ENCODE assay signal across 8 mouse cellular contexts in genomic region chr11:96788871-96789795, GRCm38 (mm10). TPM values are rescaled to one million over a fixed set of nuclear protein-coding genes. Genes with fewer than 3 reads are reported as not detected.
DNase-seq lines count a peak whose midpoint lies in the region; ATAC-seq and TF ChIP-seq lines count a peak whose summit lies in the region.

Cbx1 (plus strand) TSS chr11:96789127.

- H3ac ChIP-seq in myocyte (ENCODE audit: control insufficient read depth, insufficient read length) = peak within 1 kb of the TSS; percentile 61

- H3K36me3 ChIP-seq in heart, embryonic 11.5 days (ENCODE audit: control insufficient read depth, insufficient read depth, low read length) = no peaks in the 10 kb centered on the region
- H3K36me3 ChIP-seq in kidney, embryonic 16.5 days (ENCODE audit: insufficient read depth, low read length) = 0 out of 2 replicates have a peak, but pooled peaks cover 3% of the 10 kb centered on the region
- H3K36me3 ChIP-seq in liver, adult 2 months (ENCODE audit: control insufficient read depth, insufficient read depth, low read length) = no peaks in the 10 kb centered on the region
- no peaks in the 10 kb centered on the region for H3K36me3 ChIP-seq in myocyte (ENCODE audit: control insufficient read depth, insufficient read depth)
- H3K36me3 ChIP-seq in splenic B cell, adult 2 months (ENCODE audit: control insufficient read depth, insufficient read depth, low read length, poor library complexity, severe bottlenecking) = no peaks in the 10 kb centered on the region

- peak within 1 kb of the TSS; percentile 86 for H3K4me2 ChIP-seq in heart, embryonic 11.5 days
- H3K4me2 ChIP-seq in kidney, embryonic 16.5 days (replicated peaks; ENCODE audit: low read depth, low read length) = peak within 1 kb of the TSS; percentile 81
- H3K4me2 ChIP-seq in myocyte (ENCODE audit: low read depth) = peak within 1 kb of the TSS; percentile 80

- TF ChIP-seq POLR2A in liver, adult 2 months (IDR thresholded peaks at IDR 0.05; ENCODE audit: extremely low read depth, insufficient read depth, low read length) = peak; percentile 65; the same call in 1 of the 2 replicates
- TF ChIP-seq POLR2A in myocyte (IDR thresholded peaks at IDR 0.05; ENCODE audit: insufficient read length, low read depth) = peak; percentile 78

- no peak for TF ChIP-seq CTCF in liver, adult 2 months (IDR thresholded peaks at IDR 0.05; ENCODE audit: low read depth, low read length)

- H3K9ac ChIP-seq in heart, embryonic 11.5 days (ENCODE audit: low read depth, low read length) = peak within 1 kb of the TSS; percentile 97
- peak within 1 kb of the TSS; percentile 83 for H3K9ac ChIP-seq in kidney, embryonic 16.5 days (replicated peaks; ENCODE audit: low read length)
- H3K9ac ChIP-seq in liver, adult 2 months (ENCODE audit: low read depth, low read length) = peak within 1 kb of the TSS; percentile 98

- under 1% methylated on average over 91 of the region's 93 CpGs for WGBS in heart, embryonic 11.5 days (ENCODE audit: insufficient replicate concordance)
- 1% methylated on average over 89 of the region's 93 CpGs for WGBS in kidney, embryonic 16.5 days
- WGBS in liver, adult 2 months = under 1% methylated on average over 91 of the region's 93 CpGs

- peak; percentile 91 to 92 for DNase-seq in B cell, adult 2 months
- peak; percentile 94 for DNase-seq in brain, adult 2 months (ENCODE audit: low read depth, low spot score)
- peak; percentile 79 for DNase-seq in liver, adult 2 months (ENCODE audit: extremely low read depth, low read depth, low spot score)
- peak; percentile 92 for DNase-seq in splenic B cell, adult 2 months (ENCODE audit: low read depth, low spot score)

- H3K4me3 ChIP-seq in heart, embryonic 11.5 days (ENCODE audit: low read depth, low read length) = peak within 1 kb of the TSS; percentile 89
- peak within 1 kb of the TSS; percentile 76 for H3K4me3 ChIP-seq in kidney, embryonic 16.5 days (ENCODE audit: low read length)
- H3K4me3 ChIP-seq in liver, adult 2 months (ENCODE audit: insufficient read depth, low read depth, low read length) = peak within 1 kb of the TSS; percentile 98
- H3K4me3 ChIP-seq in myocyte = peak within 1 kb of the TSS; percentile 85

- H3K9me3 ChIP-seq in heart, embryonic 11.5 days (replicated peaks; ENCODE audit: control insufficient read depth, low read length) = no peaks in the 10 kb centered on the region
- H3K9me3 ChIP-seq in kidney, embryonic 16.5 days (ENCODE audit: low read length) = no peaks in the 10 kb centered on the region

- H3K4me1 ChIP-seq in heart, embryonic 11.5 days (ENCODE audit: control insufficient read depth, insufficient read depth, low read length) = peaks cover 9% of the 10 kb centered on the region
- H3K4me1 ChIP-seq in kidney, embryonic 16.5 days (ENCODE audit: insufficient read depth, low read length) = peaks cover 29% of the 10 kb centered on the region
- H3K4me1 ChIP-seq in liver, adult 2 months (ENCODE audit: control insufficient read depth, insufficient read depth, low read length) = peaks cover 13% of the 10 kb centered on the region

- no peaks in the 10 kb centered on the region for H3K27me3 ChIP-seq in heart, embryonic 11.5 days (ENCODE audit: control insufficient read depth, insufficient read depth, low read length)
- H3K27me3 ChIP-seq in kidney, embryonic 16.5 days (ENCODE audit: insufficient read depth, low read length) = no peaks in the 10 kb centered on the region
- H3K27me3 ChIP-seq in liver, adult 2 months (ENCODE audit: control insufficient read depth, insufficient read depth, low read length) = no peaks in the 10 kb centered on the region
- H3K27me3 ChIP-seq in myocyte (ENCODE audit: control insufficient read depth, insufficient read depth, insufficient read length) = no peaks in the 10 kb centered on the region
- no peaks in the 10 kb centered on the region for H3K27me3 ChIP-seq in splenic B cell, adult 2 months (ENCODE audit: control insufficient read depth, insufficient read depth, low read length, poor library complexity, severe bottlenecking)

- peaks cover 14% of the 10 kb centered on the region for H3K79me2 ChIP-seq in liver, adult 2 months (ENCODE audit: control insufficient read depth, insufficient read depth, low read length)
- H3K79me2 ChIP-seq in myocyte (ENCODE audit: control insufficient read depth, insufficient read depth) = peaks cover 48% of the 10 kb centered on the region

- peak; percentile 94 for ATAC-seq in erythroblast, adult 5-6 weeks (replicated peaks; ENCODE audit: low FRiP score, poor library complexity, severe bottlenecking)
- ATAC-seq in heart, embryonic 11.5 days (replicated peaks; ENCODE audit: insufficient number of reproducible peaks, low FRiP score, low TSS enrichment) = peak; percentile 94
- peak; percentile 98 for ATAC-seq in kidney, embryonic 16.5 days (ENCODE audit: low FRiP score, low TSS enrichment)

- peak within 1 kb of the TSS; percentile 97 for H3K27ac ChIP-seq in heart, embryonic 11.5 days (ENCODE audit: low read depth, low read length)
- peak within 1 kb of the TSS; percentile 96 for H3K27ac ChIP-seq in kidney, embryonic 16.5 days (ENCODE audit: low read length)
- peak within 1 kb of the TSS; percentile 88 for H3K27ac ChIP-seq in liver, adult 2 months (replicated peaks; ENCODE audit: insufficient read depth, low read depth, low read length)

TF ChIP-seq in myocyte, 11 proteins besides CTCF, POLR2A, EP300 and RAD21:
- no peak for TF ChIP-seq MYOG (IDR thresholded peaks at IDR 0.05; ENCODE audit: control insufficient read depth in 1 of 3, insufficient read depth in 1 of 3, insufficient read length in 2 of 3, low read depth in 2 of 3)
- peak; percentile 38 for TF ChIP-seq E2F4 (IDR thresholded peaks at IDR 0.05; ENCODE audit: insufficient read depth)
- TF ChIP-seq POLR2AphosphoS2 (IDR thresholded peaks at IDR 0.05; ENCODE audit: insufficient read length, low read depth) = peak; percentile 69
- TF ChIP-seq CEBPB (IDR thresholded peaks at IDR 0.05; ENCODE audit: insufficient read depth, poor library complexity, severe bottlenecking) = no peak

RNA-seq across cellular contexts. Expression of gene Cbx1, which starts in this region (rescaled TPM):
- 13.6 and 14.4 TPM in 2 replicates for total RNA-seq in erythroblast, adult 5-6 weeks (2015; ENCODE audit: low replicate concordance)
- total RNA-seq in erythroblast, adult 5-6 weeks (2017; ENCODE audit: low replicate concordance) = 22.0 and 32.9 TPM in 2 replicates
- polyA plus RNA-seq in heart, embryonic 11.5 days (2014; fragmentation: Nextera tagmentation; extraction: Ambion mirVana) = 50.7 and 60.0 TPM in 2 replicates
- 109 and 121 TPM in 2 replicates for polyA plus RNA-seq in kidney, embryonic 16.5 days (2015; fragmentation: Nextera tagmentation; extraction: Ambion mirVana)
- total RNA-seq in liver, adult 2 months (2014; rRNA removed) = 16.0 and 16.8 TPM in 2 replicates
- polyA plus RNA-seq in liver, adult 2 months (2012; rRNA removed) = 9.2 and 9.7 TPM in 2 replicates
- 34.6 TPM for polyA plus RNA-seq in myocyte (2012; fragmentation: generic; extraction: Trizol)

Comparison
In these comparisons a context has a peak if more than half of its experiments do, and no peak if none do; other contexts are left out.
1. Peak in every context shown above with its lines: DNase-seq, ATAC-seq, H3K4me3 ChIP-seq and H3K27ac ChIP-seq.